Mouse (Mus musculus) gastrocnemius, adult 8-10 months (tissue): ENCODE results near the gene Tsku. TPM values are rescaled to one million over a fixed set of nuclear protein-coding genes. Genes with fewer than 3 reads are reported as not detected.
A peak's percentile ranks its signal among the peaks of the same experiment; 100 is the strongest.

Experiments
- DNase-seq, 2 experiments: peaks; one replicate each; pipeline ENCODE4 v3.0.0; 2022; ENCODE audit warnings: low spot score in 2 of 2
- total RNA-seq, 4 experiments: library from RNA; stranded (reverse); gene quantifications; 2 replicates each; pipeline ENCODE4 v1.2.4; 2022

The Tsku gene
- total RNA-seq, result 1 to 10 TPM in 2 of 4 experiments, under 1 TPM in 2; 0.73 to 1.9 (median 1.1) TPM

DNA sequence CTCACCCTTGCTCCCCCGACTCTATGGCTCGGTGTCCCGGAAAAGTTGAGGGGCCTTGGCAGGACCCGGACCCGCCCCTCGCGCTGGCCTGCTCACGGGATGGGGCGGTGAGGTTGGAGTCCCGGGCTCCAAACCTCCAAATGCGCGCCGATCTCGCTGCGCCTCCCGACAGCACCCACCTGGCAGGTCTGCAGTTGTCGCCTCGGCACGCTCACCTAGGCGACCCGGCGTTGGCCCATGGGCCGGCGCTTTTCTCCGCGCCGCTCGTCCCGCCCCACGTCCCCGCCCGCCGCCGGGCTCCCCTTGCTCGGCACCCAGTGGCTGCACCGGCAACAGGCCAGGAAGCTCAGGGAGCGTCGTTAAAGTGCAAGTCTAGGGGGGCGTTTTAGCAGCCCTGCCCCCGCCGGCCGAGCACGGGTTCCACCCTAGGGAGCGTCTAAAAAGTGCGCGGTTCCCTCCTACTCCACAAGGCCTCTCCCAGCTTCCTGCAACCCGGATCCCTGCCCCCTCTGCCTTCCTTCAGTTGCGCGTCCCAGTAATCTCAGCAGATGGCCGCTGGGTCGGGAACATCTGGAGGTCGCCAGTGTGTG lies at the start of gene Tsku:
Gene Tsku, minus strand, starts transcription at position 266 of the 590 bp plus-strand sequence.
- DNase-seq, result peak; percentile 73 to 83

GRCm38 (mm10) chr7:98407615-98408014 lies 46.5 kb upstream of the Tsku start:
- DNase-seq, result no peak

GRCm38 (mm10) chr7:98403996-98404395 lies 42.9 kb upstream of the Tsku start:
- DNase-seq, result no peak

- no peak for DNase-seq
Observed at GRCm38 (mm10) chr7:98402582-98403574, 41.8 kb upstream of the Tsku start.

DNA sequence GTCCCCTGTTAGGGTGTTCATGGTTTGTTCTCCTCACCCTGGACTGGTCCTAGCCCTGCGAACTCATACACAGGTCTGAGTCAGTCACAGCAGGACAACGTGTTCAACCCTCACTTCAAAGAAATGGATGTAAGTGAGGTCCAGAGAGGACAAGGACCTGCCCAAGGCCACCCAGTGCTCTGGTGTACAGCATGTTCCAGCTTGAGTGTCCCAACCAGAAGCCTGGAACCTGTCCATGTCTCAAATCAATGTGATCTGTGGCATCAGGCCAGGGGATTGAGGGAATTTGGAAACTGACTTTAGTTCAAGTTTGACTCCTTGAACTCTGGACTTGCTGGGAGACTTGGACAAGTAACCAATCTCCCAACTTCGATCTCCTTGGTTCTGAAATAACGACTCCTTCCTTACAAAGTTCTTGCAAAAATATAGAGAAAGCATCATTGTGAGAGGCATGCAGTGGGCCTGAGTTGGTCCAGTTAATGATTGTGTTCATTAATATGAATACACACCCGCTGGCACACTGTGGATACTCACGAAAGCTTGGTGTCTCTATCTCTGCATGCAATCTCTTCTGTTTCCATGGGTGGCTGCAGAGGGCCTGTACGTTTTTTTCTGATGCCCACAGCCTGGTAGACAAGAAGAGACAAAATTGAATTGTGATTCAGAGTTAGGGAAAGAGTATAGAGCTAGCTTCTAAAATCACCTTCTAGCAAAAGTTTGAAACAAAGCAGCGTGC lies 31.5 kb upstream of the Tsku start:
- DNase-seq, result no peak

DNA sequence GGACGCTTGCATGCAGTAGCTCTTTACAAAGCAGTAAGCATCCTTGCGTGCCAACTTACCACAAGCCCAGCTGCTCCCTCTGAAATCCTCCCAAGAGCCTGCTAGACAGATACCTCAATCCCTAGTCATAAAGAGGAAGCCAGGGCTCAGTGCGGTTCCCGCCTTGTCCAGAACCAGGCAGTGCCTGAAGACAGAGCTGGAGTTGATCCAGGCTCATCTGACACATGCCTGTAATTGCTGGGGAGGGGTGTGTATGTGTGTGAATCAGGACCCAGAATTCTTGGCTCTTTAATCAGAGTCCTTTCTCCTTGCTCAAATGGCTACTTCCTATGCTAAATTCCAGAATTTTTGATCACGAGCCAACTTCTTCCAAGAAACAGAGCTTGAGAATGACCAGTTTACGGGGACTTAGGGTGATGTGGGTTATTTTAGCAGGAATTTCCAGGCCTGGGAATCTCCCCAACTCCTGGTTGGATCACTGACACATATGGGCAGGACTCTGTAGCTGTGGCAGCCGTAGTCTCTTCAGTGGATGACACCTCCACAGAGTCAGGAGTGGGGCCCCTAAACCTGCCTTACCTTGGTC lies 30.3 kb upstream of the Tsku start:
- no peak for DNase-seq

DNA sequence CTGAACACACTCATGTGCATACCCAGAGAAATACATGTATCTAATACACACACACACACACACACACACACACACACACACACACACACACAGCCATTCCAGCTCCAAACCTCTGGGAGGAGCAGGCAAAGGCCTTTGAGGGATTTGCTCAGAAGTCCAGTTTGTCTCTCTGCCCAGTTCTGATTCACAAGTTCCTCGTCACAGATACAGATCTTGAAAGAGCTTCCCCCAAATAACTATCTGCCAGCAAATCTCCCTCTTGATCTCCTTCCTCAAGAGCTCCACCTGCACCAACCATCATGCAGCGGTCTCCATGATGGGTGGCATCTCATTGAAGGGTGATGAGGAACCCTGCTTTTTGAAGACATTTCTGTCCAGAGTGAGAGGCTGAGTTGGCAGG lies 29.4 kb upstream of the Tsku start:
- DNase-seq, result peak in 1 of 2 experiments; percentile 17

GRCm38 (mm10) chr7:98389656-98390055 lies 28.5 kb upstream of the Tsku start:
- DNase-seq, result no peak

GRCm38 (mm10) chr7:98388881-98389501 lies 27.9 kb upstream of the Tsku start:
- DNase-seq, result peak; percentile 35 to 48

DNA sequence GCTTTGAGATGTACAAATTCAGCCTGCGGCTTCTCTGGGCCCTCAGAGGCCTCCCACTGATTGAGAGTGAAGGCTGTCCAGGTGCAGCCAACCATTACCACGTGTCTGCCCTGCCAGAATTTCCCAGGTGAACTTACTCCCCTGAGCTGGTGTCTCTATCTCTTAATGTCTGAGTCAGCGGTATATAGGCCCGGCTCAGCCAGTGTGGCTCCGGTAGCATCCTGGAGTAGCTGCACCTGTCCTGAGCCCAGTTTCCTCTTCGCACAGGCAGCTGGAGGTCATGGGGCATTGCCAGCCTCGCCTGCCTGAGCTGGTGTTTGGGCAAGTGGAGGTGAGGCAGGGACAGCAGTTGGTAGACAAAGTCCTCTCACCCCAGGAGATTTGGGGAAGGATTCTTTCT lies 26.1 kb upstream of the Tsku start:
- no peak for DNase-seq

DNA sequence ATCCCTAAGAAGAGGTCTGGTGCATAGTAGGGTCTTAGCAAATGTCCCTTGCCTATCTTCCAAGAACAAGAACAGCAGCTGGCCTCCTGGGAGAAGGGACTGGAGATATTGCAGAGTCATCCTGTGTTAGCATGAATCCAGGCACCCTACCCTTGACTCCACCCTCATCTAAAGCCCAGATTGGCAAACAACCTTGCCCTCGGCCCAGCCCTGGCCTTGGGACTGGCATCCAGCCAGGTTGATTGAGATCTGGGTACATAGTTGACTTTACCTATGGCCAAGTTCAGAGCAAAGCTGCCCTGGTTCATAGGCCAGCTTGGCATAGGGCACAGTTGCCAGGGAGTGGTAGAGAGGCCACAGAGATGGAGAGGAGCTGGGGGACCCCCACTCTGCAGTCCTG lies 24.0 kb upstream of the Tsku start:
- DNase-seq, result no peak

DNA sequence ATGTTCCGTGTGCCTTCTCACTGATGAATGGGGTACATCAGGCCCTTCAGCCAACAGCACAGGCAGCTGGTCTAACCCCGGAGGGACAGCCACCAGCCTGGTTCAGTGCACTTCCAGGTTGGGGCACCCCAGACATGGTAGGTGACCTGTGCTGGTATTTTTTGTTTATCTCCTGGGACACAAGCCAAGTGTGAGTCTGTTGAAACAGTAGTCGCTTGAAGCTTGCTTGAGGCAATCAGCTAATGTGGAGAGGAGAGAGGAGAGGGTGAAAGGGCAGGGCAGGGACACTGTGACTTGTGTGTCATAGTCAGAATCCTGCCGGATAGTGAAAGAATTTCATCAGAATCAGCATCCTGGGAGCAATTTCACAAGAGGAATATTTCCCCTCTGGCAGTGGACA lies 22.2 kb upstream of the Tsku start:
- no peak for DNase-seq

GRCm38 (mm10) chr7:98382784-98383183 lies 21.7 kb upstream of the Tsku start:
- DNase-seq, result no peak

- no peak for DNase-seq
Observed at GRCm38 (mm10) chr7:98380224-98380925, 19.2 kb upstream of the Tsku start.

- no peak for DNase-seq
Observed at GRCm38 (mm10) chr7:98379232-98379631, 18.1 kb upstream of the Tsku start.

DNA sequence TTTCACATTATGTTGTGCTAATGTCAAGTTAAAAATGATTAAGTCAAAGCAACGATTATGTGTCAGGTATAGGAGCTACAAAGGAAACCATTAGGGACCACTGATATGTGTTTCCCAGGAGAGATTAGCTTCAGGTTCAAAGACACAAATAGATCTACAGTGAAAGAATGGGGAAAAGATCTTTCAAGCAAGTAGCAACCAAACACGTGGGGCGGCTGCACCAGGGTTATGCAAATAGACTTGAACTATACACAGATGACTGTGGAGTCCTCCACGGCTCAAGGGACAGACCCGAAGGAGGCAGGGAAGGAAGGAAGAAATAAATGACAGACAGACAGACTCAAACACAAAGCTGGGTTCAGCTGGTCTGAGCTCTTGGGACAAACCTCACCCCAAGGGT lies 16.1 kb upstream of the Tsku start:
- no peak for DNase-seq

DNA sequence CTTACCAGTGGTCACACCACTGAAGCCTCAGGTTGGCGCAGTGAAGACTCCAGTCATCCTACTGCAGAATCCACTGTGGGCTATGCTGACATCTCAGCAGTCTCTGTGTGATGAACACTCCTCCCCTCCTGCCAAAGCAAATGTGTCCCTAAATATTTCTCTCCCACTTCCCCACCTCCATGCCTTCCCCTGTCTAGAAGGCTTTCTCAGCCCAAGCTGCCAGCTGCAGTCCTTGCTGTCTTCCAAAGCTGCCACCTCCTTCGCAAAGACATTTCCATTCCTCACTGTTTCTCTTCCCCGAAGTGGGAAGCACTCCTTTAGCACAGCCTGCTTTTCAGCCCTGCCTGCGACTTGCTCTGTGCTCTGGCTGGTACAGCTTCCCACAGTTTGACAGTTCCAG lies 10.0 kb upstream of the Tsku start:
- no peak for DNase-seq

DNA sequence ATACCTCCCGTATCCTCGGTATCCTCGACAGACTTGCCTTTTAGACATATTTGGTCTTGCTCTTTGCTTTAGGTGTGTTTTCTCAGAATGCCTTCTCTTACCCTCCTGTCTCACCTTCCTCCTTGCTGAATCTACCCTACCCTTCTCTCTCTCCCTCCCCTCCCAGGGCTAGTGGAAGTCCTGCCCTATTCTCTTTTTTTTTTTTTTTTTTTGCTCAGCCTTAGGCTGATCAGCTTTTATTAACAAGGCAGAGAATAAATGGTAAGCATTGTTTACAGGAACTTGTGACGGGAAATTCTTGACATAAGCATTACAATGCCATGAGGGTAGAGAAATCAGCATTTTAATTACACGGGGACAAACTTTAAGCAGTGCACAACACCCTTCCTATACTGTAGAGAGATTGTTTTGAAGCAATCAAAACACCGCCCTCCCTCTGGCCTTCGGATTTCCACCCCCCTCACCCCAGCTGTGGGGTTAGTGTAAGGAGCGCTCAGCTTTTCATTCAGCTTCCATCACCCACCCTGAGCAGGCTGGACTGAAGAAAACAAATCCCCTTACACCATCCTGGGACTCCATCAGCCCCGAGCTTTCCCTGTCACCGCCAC lies 8.7 kb upstream of the Tsku start:
- DNase-seq, result no peak

DNA sequence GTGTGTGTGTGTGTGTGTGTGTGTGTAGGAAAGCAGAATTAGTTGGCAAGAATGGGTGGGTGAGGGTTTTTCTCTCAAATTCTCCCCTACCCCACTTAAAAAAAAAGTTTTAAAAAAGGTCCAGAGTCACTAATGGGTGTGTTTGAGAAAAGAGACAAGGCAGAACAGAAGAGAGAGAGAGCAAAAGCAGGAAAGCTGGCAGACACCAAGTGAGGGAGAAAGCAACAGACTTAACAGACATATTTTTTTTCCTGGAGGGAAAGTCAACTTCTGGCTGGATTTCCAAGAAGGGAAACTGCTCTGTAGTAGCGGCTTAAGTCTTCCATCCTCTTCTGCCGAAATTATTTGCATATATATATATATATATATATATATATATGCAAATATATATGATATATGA lies 534 bp upstream of the Tsku start:
- no peak for DNase-seq

DNA sequence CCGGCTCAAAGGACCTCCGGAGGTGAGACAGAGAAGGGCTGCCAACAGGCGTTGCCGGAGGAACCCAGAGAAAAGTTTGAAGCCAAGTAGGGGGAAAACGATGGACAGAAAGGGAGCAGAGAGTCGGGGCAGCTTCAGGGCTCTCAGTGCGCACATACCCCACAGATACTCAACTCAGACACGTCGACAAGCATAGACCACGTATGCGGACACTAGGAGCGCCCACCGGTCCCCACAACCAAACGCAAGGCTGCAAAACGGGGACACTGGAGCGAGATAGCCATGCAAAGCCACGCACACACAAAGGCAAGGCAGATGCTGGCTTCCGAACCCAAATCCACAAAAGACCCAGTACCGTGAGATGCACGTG lies 522 bp downstream of the Tsku start:
- no peak for DNase-seq
